Mouse (Mus musculus): Measurements from ENCODE around the gene Gm10320.

Gene Gm10320

GRCm38 (mm10) chr13:98503601-98504000, 11.8 kb upstream of the Gm10320 start:
- no peak for DNase-seq (ENCODE audit: low read depth)

GRCm38 (mm10) chr13:98502813-98503341, 11.1 kb upstream of the Gm10320 start:
- DNase-seq (ENCODE audit: low read depth), result no peak

- no peak for DNase-seq (ENCODE audit: low read depth)
These were observed 10.5 kb upstream of the Gm10320 start for GRCm38 (mm10) chr13:98502236-98502812.

GRCm38 (mm10) chr13:98501321-98501720, 9.5 kb upstream of the Gm10320 start:
- no peak for DNase-seq (ENCODE audit: low read depth)

GRCm38 (mm10) chr13:98500471-98501125, 8.8 kb upstream of the Gm10320 start:
- DNase-seq (ENCODE audit: low read depth), result no peak

- no peak for DNase-seq (ENCODE audit: low read depth)
These were observed 6.8 kb upstream of the Gm10320 start for GRCm38 (mm10) chr13:98498561-98498960.

GRCm38 (mm10) chr13:98498080-98498479, 6.3 kb upstream of the Gm10320 start:
- no peak for DNase-seq (ENCODE audit: low read depth)

- DNase-seq (ENCODE audit: low read depth), result no peak
These were observed 5.4 kb upstream of the Gm10320 start for GRCm38 (mm10) chr13:98496917-98497870.

GRCm38 (mm10) chr13:98494492-98495064, 2.8 kb upstream of the Gm10320 start:
- no peak for DNase-seq (ENCODE audit: low read depth)

GRCm38 (mm10) chr13:98492569-98493255, 911 bp upstream of the Gm10320 start:
- DNase-seq (ENCODE audit: low read depth), result no peak

- no peak for DNase-seq (ENCODE audit: low read depth)
These were observed 5.1 kb downstream of the Gm10320 start for GRCm38 (mm10) chr13:98486726-98487125.

GRCm38 (mm10) chr13:98486161-98486560, 5.6 kb downstream of the Gm10320 start:
- DNase-seq (ENCODE audit: low read depth), result no peak

- no peak for DNase-seq (ENCODE audit: low read depth)
These were observed 6.4 kb downstream of the Gm10320 start for GRCm38 (mm10) chr13:98485440-98485839.

- no peak for DNase-seq (ENCODE audit: low read depth)
These were observed 13.8 kb downstream of the Gm10320 start for GRCm38 (mm10) chr13:98477991-98478390.

GRCm38 (mm10) chr13:98476839-98477495, 14.8 kb downstream of the Gm10320 start:
- DNase-seq (ENCODE audit: low read depth), result no peak

GRCm38 (mm10) chr13:98476175-98476838, 15.5 kb downstream of the Gm10320 start:
- DNase-seq (ENCODE audit: low read depth), result no peak

- DNase-seq (ENCODE audit: low read depth), result no peak
These were observed 16.1 kb downstream of the Gm10320 start for GRCm38 (mm10) chr13:98475681-98476080.

GRCm38 (mm10) chr13:98473034-98473433, 18.8 kb downstream of the Gm10320 start:
- no peak for DNase-seq (ENCODE audit: low read depth)

GRCm38 (mm10) chr13:98471756-98472155, 20.0 kb downstream of the Gm10320 start:
- no peak for DNase-seq (ENCODE audit: low read depth)

GRCm38 (mm10) chr13:98470321-98470720, 21.5 kb downstream of the Gm10320 start:
- DNase-seq (ENCODE audit: low read depth), result no peak

Measured in induced T-regulatory cell, adult 2 months (primary cell).